Mouse (Mus musculus) heart, postnatal 0 days (tissue): ENCODE measurements around the gene Dclk3.

ENCODE experiments used
- CTCF ChIP-seq: IDR thresholded peaks from 2 replicates; pipeline ENCODE4 v1.5.1; 2016; ENCODE audit warnings: antibody characterized with exemption, control low read depth, low read depth
- EP300 ChIP-seq: IDR thresholded peaks from 2 replicates; pipeline ENCODE4 v1.6.1; 2016; ENCODE audit warnings: antibody characterized with exemption, low read depth

- TF ChIP-seq EP300 (no peak), CTCF (no peak)
Observed at GRCm38 (mm10) chr9:111523871-111524270, 85.0 kb downstream of the Dclk3 start.
